19 mouse cellular contexts compared by ENCODE assay signal in the genomic region with DNA sequence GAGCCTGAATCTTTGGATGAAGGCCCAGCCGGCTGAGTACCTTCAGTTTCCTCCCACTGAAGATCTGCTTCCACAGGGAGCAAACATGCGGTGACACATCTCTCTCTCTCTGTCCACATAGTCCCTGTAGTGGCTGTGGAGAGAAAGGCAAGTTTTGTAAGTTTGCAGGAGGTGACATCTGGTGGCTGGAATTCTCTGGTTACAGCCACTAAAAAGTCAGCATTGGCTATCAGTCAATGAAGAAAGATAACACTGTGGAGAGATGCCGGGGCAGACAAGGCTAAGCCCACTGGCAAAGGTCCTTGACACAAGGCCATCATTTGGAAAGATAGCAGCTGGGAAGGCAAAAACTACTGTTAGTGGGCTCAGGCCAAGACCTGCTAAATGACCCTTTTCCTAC. TPM values are rescaled to one million over a fixed set of nuclear protein-coding genes. Genes with fewer than 3 reads are reported as not detected.
DNase-seq lines count a peak whose midpoint lies in the region; ATAC-seq and TF ChIP-seq lines count a peak whose summit lies in the region.
"Had no signal": no experiment of that assay in that cellular context is flagged by ENCODE, and none has a peak within 500 bp of the region (broad histone marks: within the 10 kb centered on the region; RNA-seq: fewer than 3 reads in every experiment).

No protein-coding gene starts in this region.

- WGBS in intestine, postnatal 0 days = 19% methylated on average over 3 of the region's 3 CpGs
- 45% methylated on average over 3 of the region's 3 CpGs for WGBS in intestine, embryonic 16.5 days
- 71% methylated on average over 3 of the region's 3 CpGs for WGBS in neural tube, embryonic 15.5 days

- no peak overlapping the region for H3K27ac ChIP-seq in intestine, postnatal 0 days (ENCODE audit: low read depth, low read length)
- H3K27ac ChIP-seq in intestine, embryonic 16.5 days (ENCODE audit: low read length) = no peak overlapping the region
- H3K27ac ChIP-seq in neural tube, embryonic 15.5 days (replicated peaks) = no peak overlapping the region
- H3K27ac ChIP-seq: macrophage had no signal

- H3K27me3 ChIP-seq in intestine, postnatal 0 days (replicated peaks; ENCODE audit: control insufficient read depth, insufficient read depth, low read length) = no peaks in the 10 kb centered on the region
- H3K27me3 ChIP-seq in intestine, embryonic 16.5 days (replicated peaks; ENCODE audit: control insufficient read depth, insufficient read depth, low read length) = no peaks in the 10 kb centered on the region
- H3K27me3 ChIP-seq in neural tube, embryonic 15.5 days (replicated peaks) = no peaks in the 10 kb centered on the region

- peak; percentile 9 for DNase-seq in embryo, embryonic 11 days
- DNase-seq in embryo, embryonic 9.5 days (ENCODE audit: extremely low spot score) = no peak
- peak; percentile 10 for DNase-seq in lung, postnatal 10 days
- DNase-seq in lung, postnatal 25 days (ENCODE audit: low spot score) = no peak
- peak; percentile 49 for DNase-seq in kidney, postnatal 14 days
- DNase-seq: cerebellum, postnatal 25 days; gastrocnemius, postnatal 14 days; heart, postnatal 4 days; right cerebral cortex, postnatal 4 days; thymus, postnatal 36 days had no signal

- no peaks in the 10 kb centered on the region for H3K4me1 ChIP-seq in intestine, postnatal 0 days (replicated peaks; ENCODE audit: control insufficient read depth, insufficient read depth, low read length)
- no peaks in the 10 kb centered on the region for H3K4me1 ChIP-seq in intestine, embryonic 16.5 days (ENCODE audit: control insufficient read depth, insufficient read depth, low read length)
- H3K4me1 ChIP-seq in neural tube, embryonic 15.5 days = no peaks in the 10 kb centered on the region

- H3K9me3 ChIP-seq in intestine, postnatal 0 days (ENCODE audit: control insufficient read depth) = no peaks in the 10 kb centered on the region
- H3K9me3 ChIP-seq in intestine, embryonic 16.5 days (ENCODE audit: control insufficient read depth, low read length) = no peaks in the 10 kb centered on the region
- no peaks in the 10 kb centered on the region for H3K9me3 ChIP-seq in neural tube, embryonic 15.5 days (replicated peaks)

- ATAC-seq in intestine, postnatal 0 days = no peak
- ATAC-seq in intestine, embryonic 16.5 days = no peak
- ATAC-seq in neural tube, embryonic 15.5 days (ENCODE audit: low FRiP score) = no peak
- ATAC-seq: forebrain, embryonic 14.5 days had no signal

- no peak overlapping the region for H3K4me2 ChIP-seq in intestine, postnatal 0 days (replicated peaks; ENCODE audit: low read depth)
- no peak overlapping the region for H3K4me2 ChIP-seq in intestine, embryonic 16.5 days (ENCODE audit: low read depth, low read length)
- H3K4me2 ChIP-seq in neural tube, embryonic 15.5 days = no peak overlapping the region

- H3K4me3 ChIP-seq in intestine, postnatal 0 days (ENCODE audit: low read depth, low read length) = no peak overlapping the region
- H3K4me3 ChIP-seq in intestine, embryonic 16.5 days (ENCODE audit: low read length) = no peak overlapping the region
- H3K4me3 ChIP-seq in neural tube, embryonic 15.5 days (replicated peaks) = no peak overlapping the region

- no peaks in the 10 kb centered on the region for H3K36me3 ChIP-seq in intestine, postnatal 0 days (ENCODE audit: control insufficient read depth, insufficient read depth)
- no peaks in the 10 kb centered on the region for H3K36me3 ChIP-seq in intestine, embryonic 16.5 days (ENCODE audit: control insufficient read depth, insufficient read depth, low read length)
- no peaks in the 10 kb centered on the region for H3K36me3 ChIP-seq in neural tube, embryonic 15.5 days

- peak; percentile 63 for TF ChIP-seq CTCF in intestine, postnatal 0 days (IDR thresholded peaks at IDR 0.05; ENCODE audit: low read depth)

- no peak overlapping the region for H3K9ac ChIP-seq in intestine, postnatal 0 days (ENCODE audit: low read depth, low read length)
- H3K9ac ChIP-seq in intestine, embryonic 16.5 days (ENCODE audit: low read depth, low read length) = no peak overlapping the region
- no peak overlapping the region for H3K9ac ChIP-seq in neural tube, embryonic 15.5 days (replicated peaks)

RNA-seq across cellular contexts. Expression of gene Fkbp6, which starts 12.3 kb away (rescaled TPM):
- 0.12 and 0.34 TPM in 2 replicates for polyA plus RNA-seq in intestine, postnatal 0 days (2015; fragmentation: Nextera tagmentation; extraction: Ambion mirVana)
- 0.47 and 0.48 TPM in 2 replicates for polyA plus RNA-seq in intestine, embryonic 16.5 days (2015; fragmentation: Nextera tagmentation; extraction: Ambion mirVana)
- polyA plus RNA-seq in neural tube, embryonic 15.5 days (2015; fragmentation: Nextera tagmentation; extraction: Ambion mirVana) = 0.20 TPM in 1 of 2 replicates, not detected in the other
- polyA plus RNA-seq: embryonic facial prominence, embryonic 14.5 days; forebrain, embryonic 14.5 days; liver, adult 2 months; macrophage; neural tube, embryonic 14.5 days; stomach, embryonic 14.5 days had no signal

RNA-seq across cellular contexts. Expression of gene Trim50, which starts 15.5 kb away (rescaled TPM):
- polyA plus RNA-seq in intestine, postnatal 0 days (2015; fragmentation: Nextera tagmentation; extraction: Ambion mirVana) = 0.24 and 0.30 TPM in 2 replicates
- polyA plus RNA-seq in intestine, embryonic 16.5 days (2015; fragmentation: Nextera tagmentation; extraction: Ambion mirVana) = 0.18 and 0.32 TPM in 2 replicates
- polyA plus RNA-seq in neural tube, embryonic 15.5 days (2015; fragmentation: Nextera tagmentation; extraction: Ambion mirVana) = 0.13 TPM in 1 of 2 replicates, not detected in the other
- polyA plus RNA-seq: embryonic facial prominence, embryonic 14.5 days; forebrain, embryonic 14.5 days; liver, adult 2 months; macrophage; neural tube, embryonic 14.5 days; stomach, embryonic 14.5 days had no signal

RNA-seq across cellular contexts. Expression of gene Nsun5, which starts 32.2 kb away (rescaled TPM):
- polyA plus RNA-seq in intestine, postnatal 0 days (2015; fragmentation: Nextera tagmentation; extraction: Ambion mirVana) = 9.8 and 12.0 TPM in 2 replicates
- polyA plus RNA-seq in intestine, embryonic 16.5 days (2015; fragmentation: Nextera tagmentation; extraction: Ambion mirVana) = 30.2 and 34.7 TPM in 2 replicates
- 29.4 and 31.8 TPM in 2 replicates for polyA plus RNA-seq in neural tube, embryonic 15.5 days (2015; fragmentation: Nextera tagmentation; extraction: Ambion mirVana)

RNA-seq across cellular contexts. Expression of gene Pom121, which starts 56.8 kb away (rescaled TPM):
- polyA plus RNA-seq in intestine, postnatal 0 days (2015; fragmentation: Nextera tagmentation; extraction: Ambion mirVana) = 5.2 and 5.3 TPM in 2 replicates
- 6.9 and 7.5 TPM in 2 replicates for polyA plus RNA-seq in intestine, embryonic 16.5 days (2015; fragmentation: Nextera tagmentation; extraction: Ambion mirVana)
- polyA plus RNA-seq in neural tube, embryonic 15.5 days (2015; fragmentation: Nextera tagmentation; extraction: Ambion mirVana) = 7.7 and 9.5 TPM in 2 replicates

Comparison
In these comparisons a context has a peak if more than half of its experiments do, and no peak if none do; other contexts are left out.
1. DNase-seq: peak in embryo, embryonic 11 days (single experiment), lung, postnatal 10 days (single experiment) and kidney, postnatal 14 days (single experiment); none in embryo, embryonic 9.5 days (single experiment) and lung, postnatal 25 days (single experiment).